Mouse (Mus musculus) erythroblast, embryonic 14.5 days (primary cell): ENCODE data around the gene Them4.

Experiments
- GATA1 ChIP-seq: IDR thresholded peaks from 2 replicates; pipeline ENCODE4 v1.6.1; 2012; ENCODE audit warnings: low read length, inconsistent platforms, mixed read lengths
- TAL1 ChIP-seq: IDR thresholded peaks from 3 replicates; pipeline ENCODE4 v1.6.1; 2012; ENCODE audit warnings: low read length, inconsistent platforms, mixed read lengths

DNA sequence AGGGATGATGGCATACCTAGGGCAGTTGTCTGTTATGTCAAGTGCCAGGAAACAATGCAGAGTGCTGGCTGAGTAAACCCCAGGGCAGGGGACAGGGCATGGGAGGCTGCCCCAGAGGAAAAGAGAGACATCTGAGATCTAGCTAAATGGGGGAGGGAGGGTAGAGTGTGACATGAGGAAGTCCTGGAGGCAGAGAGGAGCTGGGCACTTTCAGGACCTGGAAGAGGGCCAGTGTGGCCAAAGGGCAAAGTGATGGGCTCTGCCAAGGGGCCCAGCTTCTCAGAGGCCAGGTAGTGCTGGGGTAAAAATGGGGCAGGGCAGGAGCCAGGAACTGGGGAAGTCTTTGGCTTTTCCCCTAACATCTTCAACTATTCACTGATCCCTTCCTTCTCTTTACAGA lies 64.7 kb downstream of the Them4 start:
- TF ChIP-seq TAL1, result no peak
- no peak for TF ChIP-seq GATA1
